Mouse (Mus musculus): ENCODE results near the gene Atg2a.
"Not testable (repeated sequence)": the region's sequence is repeated elsewhere in the genome, so short reads cannot be mapped to it uniquely, and the experiment has no call there.

The Atg2a gene

DNA sequence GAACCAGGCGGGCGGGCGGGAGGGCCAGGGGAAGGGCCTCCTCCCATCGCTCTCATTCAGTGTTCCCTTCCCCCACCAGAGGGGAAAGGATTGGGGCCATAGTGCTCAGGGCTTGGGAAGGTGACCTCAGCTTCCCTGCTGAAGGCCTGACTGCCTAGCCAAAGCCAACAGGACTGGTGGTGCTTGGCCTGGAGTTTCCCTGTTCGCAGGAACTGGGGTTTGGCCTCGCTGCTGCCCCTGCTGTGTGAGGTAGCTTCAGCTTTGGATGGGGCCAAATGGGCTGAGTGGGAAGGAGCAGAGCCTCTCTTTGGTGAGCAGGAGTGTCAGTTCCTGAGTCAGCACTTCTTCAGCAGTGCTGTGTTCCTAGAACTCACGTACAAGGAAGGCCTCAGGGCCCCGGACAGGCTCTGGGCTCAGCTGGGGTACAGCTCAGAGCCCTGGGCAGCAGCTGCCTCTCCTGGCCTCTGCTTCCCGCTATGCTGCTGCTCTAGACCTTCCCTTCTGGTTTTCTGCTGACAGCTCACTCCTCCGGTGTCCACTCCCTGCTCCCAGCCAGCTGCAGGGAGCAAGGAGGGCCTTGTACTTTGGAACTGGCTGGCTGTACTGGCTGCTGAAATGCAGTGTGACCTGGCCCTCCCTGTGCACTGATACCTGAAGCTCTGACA, 49.8 kb downstream of the Atg2a start:
- DNase-seq (ENCODE audit: inconsistent age in 2 of 2, low spot score in 1 of 2), result peak in 1 of 2 experiments; percentile 68

DNA sequence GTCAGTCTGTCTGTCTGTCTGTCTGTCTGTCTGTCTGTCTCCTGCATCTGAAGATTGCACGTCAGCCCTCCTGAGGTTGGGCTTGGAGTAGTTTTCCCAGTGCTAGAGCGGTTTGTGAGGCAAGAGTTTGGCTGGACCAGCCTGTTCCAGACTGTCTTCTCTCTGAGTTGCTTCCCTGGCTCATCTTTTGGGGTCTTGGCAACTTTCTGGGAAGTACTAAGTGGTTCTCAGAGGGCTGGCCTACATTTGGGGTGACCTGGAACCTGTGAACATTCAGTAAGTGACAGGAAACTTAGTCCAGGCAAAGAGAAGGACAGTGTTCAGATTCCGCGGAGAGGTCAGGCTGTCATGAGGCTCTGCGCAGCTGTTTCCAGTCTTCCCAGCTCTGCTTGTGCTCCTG, 50.8 kb downstream of the Atg2a start:
- peak in 1 of 2 experiments; percentile 60 for DNase-seq (ENCODE audit: inconsistent age in 2 of 2, low spot score in 1 of 2)

DNA sequence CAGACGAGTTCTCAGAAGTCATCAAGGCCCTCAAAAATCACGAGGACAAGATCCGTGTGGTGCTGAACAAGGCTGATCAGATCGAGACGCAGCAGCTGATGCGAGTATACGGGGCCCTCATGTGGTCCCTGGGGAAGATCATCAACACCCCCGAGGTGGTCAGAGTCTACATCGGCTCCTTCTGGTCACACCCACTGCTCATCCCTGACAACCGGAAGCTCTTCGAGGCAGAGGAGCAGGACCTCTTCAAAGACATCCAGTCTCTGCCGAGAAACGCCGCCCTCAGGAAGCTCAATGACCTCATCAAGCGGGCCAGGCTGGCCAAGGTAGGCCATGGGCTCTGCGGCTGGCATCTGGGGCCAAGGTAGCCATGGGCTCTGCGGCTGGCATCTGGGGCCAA, 52.8 kb downstream of the Atg2a start:
- peak in 1 of 2 experiments; percentile 38 for DNase-seq (ENCODE audit: inconsistent age in 2 of 2, low spot score in 1 of 2)

DNA sequence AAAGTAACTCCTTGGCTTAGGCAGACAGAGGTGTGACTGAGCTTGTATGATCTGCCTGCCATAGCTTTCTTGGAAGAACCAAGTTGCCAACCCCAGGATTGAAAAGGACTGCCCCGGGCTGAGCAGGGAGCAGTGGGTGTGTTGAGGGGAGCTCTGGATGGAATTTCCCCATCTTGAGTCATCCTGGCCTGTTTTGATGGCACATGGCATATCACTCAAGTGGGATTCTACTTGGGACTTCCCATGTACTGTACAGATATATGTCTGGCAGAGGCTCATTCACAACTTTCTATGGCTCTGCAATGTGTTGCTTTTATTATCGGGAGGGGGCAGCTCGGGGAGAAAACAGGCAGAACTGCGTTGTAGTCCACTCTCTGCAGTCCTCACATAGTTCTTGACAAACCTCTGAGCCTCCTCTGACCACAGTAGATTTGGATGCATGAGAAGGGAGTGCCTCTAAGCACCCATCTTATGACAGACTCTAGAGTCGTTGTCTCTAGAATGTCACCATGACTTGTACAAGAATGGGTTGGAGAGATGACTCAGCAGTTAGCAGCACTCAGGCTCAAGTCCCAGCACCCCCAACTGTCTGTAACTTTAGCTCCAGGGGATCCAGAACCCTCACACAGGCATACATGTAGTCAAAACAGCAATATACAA, 55.2 kb downstream of the Atg2a start:
- DNase-seq (ENCODE audit: inconsistent age in 2 of 2, low spot score in 1 of 2), result peak in 1 of 2 experiments; percentile 66

DNA sequence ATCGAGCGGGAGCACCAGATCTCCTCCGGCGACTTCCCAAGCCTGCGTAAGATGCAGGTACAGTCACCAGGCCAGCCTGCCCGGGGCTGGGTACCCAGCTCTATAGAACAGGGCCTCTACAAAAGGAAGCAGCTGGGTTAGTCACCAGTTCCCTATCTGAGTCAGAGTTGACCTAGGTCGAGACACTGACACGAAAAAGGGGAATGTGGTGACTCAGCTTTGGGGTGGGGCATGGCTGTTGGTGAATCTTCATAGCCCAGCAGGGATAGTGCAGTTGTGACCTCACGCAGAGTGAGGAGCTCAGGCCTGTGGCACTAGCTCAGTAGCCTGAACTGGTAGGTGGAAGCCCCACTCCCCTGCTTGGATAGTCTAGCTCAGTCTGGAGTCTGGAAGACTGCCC, 56.2 kb downstream of the Atg2a start:
- DNase-seq (ENCODE audit: inconsistent age in 2 of 2, low spot score in 1 of 2), result peak; percentile 93 to 96

DNA sequence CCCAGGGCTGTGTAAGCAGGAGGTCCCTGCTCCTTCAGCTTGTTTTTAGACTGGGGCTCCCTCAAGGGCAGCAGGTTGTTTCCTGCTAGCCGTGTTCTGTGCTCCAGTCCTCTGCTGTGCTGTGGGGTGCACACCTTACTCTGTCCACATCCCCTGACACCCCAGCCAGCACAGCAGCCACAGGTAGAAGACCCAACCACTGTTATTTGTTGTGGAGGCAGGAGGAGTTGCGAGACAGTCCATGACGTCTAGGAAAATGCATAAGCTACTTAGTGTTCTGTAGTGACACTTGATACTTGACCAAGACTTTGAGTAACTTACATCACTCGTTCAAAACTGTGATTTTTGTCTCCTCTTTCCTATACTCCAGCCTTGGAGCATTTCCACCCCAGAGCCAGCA, 57.5 kb downstream of the Atg2a start:
- peak in 1 of 2 experiments; percentile 38 for DNase-seq (ENCODE audit: inconsistent age in 2 of 2, low spot score in 1 of 2)

DNA sequence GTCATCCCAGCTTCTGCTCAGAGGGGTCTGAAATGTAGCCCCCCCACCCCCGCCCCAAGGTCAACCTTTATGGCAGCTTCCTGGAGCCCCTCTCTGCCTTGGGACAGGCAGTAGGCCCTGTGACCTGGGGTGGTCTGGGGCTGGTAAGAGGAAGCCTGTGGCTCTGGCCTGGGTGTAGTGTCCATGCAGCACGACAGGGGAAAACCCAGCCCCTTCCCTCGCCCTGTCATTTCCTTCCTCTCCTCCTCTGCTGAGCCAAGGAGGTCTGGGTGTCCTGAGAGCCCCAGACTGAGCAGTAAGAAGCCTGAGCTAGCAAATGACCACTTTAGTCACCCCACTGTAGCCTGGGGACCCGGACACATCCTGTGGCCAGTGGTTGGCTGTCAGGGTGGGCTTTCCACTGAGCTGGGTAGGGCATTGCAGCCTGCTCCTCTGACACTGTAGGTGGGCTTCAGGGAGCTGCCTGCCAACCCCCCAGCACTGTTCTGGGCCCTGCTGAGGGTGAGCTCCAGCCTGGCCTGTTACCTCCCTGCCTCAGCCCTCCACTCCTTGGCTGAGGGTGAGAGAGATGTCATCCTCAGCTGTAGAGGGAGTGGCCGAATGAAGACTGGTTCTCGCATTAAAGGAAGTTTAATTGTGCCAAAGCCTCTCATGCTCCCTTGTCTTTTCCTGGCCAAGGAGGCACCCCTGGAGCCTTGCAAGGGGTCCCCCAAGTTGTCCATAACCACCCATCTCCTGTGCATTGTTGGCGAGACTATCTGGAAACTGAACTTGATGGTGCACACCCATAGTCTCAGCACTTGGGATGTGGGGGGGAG, 58.2 kb downstream of the Atg2a start:
- peak in 1 of 2 experiments; percentile 64 for DNase-seq (ENCODE audit: inconsistent age in 2 of 2, low spot score in 1 of 2)

DNA sequence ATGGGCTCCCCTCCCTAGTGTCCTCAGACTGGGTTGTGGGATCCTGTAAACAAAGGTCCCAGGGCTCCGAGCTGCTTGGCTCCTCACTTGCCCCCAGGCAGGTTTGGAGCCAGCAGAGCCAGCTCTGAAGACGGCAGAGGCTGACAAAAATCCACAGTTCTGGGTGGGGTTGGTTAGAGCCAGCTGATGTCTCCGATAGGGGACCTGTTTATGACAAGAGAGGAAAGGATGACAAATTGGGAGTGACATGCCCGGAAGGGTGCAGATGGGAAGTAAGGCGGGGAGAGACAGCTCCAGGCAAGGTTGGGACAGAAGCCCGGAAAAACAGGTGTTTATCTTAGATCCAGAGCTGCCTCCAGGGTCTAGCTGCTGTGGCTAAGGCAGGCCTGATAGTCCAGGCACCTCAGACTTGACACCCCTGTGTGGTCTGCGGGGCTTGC, 59.0 kb downstream of the Atg2a start:
- DNase-seq (ENCODE audit: inconsistent age in 2 of 2, low spot score in 1 of 2), result peak in 1 of 2 experiments; percentile 66

DNA sequence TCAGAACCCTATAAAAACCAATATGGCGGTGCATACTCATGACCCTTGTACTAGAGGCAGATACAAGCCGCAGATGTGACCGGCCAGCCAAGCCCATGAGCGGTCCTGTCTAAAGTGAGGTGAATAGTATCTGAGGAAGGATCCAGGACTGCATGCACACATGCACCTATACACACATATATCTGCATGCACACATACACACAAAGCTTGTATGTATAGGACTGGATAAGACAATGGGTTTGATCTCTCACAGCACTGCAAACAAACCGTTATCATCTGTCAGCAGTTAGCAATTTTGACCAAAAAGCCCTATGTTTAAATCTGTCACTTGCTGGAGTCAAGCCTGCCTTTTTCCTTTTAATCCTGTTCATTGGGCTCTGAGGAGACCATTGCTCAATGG, 60.6 kb downstream of the Atg2a start:
- no peak for DNase-seq (ENCODE audit: inconsistent age in 2 of 2, low spot score in 1 of 2)

DNA sequence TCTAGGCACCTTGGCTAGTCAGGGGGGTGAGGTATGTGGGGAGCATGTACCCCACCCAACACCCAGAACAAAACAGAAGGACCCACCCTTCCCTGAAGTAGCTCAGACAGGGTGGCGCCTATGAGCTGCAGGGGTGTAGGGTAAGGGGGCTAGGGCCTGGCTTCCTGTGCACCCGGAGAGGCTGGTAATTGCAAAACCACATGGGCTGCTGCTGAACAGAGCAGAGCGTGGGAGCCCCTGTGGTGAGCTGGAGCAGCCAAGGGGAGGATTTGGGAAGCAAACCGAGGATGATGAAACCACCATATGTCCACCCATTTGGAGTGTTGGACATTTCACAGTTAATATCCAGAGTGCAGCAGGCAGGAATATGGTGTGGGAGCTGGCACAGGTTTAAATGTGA, 61.1 kb downstream of the Atg2a start:
- no peak for DNase-seq (ENCODE audit: inconsistent age in 2 of 2, low spot score in 1 of 2)

DNA sequence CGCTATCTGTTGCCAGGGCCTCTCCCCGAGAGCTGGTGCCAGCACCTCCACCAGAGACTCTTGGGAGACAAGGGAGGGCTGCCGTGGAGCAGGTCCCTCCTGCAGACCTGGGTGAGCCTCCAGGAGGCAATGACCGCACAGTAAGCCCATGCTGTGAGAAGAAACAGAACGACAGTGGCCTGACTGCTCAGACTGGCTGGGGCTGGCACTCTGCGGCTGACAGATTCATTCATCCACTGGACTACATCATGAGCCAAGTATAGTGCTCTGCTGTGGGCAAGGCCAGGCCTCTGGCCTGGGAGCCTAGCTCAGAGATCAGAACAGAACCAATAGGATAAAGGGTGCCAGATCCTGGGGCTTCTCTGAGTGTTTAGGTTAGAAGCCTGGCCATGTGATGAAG, 62.4 kb downstream of the Atg2a start:
- DNase-seq (ENCODE audit: inconsistent age in 2 of 2, low spot score in 1 of 2), result no peak

DNA sequence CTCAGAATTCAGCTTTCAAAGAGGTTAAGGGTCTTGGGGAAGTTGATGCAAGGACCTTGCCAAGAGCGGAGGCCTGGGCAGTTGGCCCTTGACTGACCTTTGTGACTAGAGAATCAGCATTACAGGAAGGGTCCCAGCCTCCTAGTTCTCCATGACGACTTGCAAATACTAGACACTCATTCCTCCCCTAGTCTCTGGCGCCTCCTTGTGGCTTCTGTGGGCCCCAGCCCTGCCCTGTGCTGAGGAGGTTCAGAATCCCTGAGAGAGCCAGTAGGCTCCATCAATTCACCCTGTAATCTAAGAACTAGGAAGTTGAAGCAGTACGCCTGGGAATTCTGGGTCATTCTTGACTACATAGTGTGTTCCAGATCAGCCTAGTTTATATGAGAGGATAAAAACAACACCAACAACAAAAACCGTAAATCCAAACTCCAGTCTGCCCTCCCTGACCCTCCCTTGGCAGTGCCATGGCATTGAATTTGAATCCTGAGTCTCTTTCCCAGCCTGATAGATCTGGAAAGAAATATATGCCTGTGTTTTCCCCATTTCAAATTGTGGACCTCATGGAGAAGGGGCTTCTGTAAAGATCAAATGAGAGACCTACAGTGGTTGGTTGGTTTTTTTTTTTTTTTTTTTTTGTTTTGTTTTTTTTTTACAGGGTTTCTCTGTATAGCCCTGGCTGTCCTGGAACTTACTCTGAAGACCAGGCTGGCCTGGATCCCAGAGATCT, 63.5 kb downstream of the Atg2a start:
- DNase-seq (ENCODE audit: inconsistent age in 2 of 2, low spot score in 1 of 2), result peak; percentile 92 to 97

DNA sequence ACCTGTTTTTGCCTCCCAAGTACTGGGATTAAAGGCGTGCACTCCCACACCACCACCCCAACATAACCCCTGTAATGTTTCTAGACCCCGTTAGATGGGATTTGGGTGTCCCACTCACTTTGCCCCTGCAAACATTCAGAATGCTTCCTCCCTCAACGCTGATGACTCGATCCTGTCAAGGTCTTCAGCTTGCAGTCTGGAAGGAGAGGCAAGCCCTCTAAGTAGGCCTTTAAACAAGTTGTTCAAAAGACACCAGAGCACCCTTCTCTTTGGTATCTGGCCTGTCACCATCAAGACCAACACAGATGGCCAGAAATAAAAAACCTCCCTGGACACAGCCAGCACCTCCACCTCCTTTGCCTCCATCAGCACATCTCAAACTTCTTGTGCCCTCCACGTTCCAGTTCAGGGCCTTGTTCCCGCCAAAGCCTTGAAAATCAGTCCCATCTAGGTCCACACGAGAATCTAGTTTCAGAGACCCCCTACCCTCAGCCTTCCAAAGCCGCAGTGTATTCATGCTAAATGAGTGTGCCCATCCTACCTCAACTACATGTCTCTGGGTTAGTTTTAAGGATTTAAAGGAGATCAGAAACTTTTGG, 64.1 kb downstream of the Atg2a start:
- peak in 1 of 2 experiments; percentile 75 for DNase-seq (ENCODE audit: inconsistent age in 2 of 2, low spot score in 1 of 2)

DNA sequence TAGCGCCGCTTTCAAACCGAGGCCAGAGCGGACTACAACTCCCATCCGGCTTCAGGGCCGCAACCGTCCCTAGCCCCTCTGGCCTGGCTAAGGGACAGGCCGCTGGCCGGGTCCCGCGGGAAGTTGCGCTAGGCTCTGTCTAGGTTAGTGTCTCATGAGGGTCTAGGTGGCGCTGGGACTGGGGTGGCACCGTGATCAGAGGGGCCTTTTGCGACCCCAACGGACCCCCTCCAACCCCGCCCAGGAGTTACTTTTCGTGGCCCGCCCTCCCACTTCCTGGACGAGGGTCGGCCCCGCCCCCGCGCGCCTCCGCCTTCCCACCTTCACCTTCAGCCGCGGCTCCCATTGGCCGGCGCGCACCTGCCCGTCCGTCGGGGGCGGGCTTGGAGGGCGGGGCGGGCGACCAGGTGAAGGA, 64.7 kb downstream of the Atg2a start, which contains the start of gene Cdc42bpg:
Cdc42bpg (plus strand) TSS at position 320 of the 415 bp plus-strand sequence.
- peak; percentile 93 to 97 for DNase-seq (ENCODE audit: inconsistent age in 2 of 2, low spot score in 1 of 2)

DNA sequence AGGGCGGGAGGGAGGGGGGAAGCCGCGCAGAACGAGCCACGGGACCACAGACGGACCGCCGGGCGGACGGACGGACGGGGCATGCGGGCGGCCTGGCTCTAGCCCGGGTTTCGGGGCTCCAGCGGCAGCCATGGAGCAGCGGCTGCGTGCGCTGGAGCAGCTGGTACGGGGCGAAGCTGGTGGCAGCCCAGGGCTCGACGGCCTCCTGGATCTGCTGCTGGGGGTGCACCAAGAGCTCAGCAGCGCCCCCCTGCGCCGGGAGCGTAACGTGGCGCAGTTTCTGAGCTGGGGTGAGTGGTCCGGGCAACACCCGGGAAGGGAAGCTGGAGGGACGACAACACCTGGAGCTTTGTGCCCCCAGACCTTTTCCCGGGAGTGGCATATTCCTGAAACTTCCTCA, 65.1 kb downstream of the Atg2a start:
- DNase-seq (ENCODE audit: inconsistent age in 2 of 2, low spot score in 1 of 2), result peak; percentile 85 to 90

DNA sequence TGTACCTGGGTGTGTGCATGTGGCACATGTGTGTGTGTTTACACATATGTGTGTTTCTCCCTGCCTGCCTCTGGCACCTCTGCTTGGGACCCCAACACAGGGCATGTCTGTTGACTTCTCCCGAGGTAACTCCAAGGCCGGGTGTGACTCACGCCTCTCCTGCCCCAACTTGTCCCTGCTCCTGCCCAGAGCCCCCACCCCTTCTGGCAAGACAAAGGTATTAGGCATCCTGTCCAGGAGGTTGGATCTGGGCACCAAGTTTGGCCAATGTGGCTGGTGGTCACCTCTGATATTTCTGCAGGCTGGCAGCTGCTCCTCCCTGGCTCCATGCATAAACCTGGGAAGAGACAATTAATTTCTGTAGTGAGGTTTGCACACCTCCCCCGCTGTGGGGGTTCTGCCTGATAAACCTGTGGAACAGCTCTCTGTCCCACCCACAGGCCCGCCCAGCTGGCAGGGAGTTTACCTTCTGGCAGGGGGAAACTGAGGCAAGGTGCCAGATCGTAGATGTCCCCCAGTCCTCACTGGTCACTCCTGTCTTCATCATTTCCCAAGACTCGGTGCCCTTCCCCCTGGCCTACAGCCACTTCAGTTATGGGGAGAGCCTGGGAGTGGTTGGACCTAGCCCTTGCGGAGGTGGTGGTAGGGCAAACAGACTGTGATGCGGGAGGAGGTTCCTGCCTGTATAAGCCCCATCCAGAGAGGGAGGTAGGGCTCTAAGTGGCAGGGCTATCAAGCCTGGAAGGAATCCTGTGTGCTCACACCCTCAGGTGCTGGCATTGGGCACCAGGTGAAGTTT, 66.5 kb downstream of the Atg2a start:
- peak; percentile 75 to 80 for DNase-seq (ENCODE audit: inconsistent age in 2 of 2, low spot score in 1 of 2)

DNA sequence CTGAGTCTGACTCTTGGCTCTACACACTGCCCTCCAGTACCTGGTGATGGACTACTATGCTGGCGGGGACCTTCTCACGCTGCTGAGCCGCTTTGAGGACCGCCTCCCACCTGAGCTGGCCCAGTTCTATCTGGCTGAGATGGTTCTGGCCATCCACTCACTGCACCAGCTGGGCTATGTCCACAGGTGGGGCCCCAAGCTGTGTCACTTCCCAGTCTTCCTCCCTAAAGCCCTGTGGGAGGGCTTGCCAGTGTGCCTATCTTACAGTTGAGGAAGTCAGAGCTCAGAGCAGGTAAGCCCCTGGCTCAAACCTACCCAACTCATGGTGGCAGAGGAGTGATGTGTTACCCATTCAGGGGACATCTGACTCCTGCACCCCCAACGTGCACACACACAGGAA, 68.7 kb downstream of the Atg2a start:
- DNase-seq (ENCODE audit: inconsistent age in 2 of 2, low spot score in 1 of 2), result no peak

DNA sequence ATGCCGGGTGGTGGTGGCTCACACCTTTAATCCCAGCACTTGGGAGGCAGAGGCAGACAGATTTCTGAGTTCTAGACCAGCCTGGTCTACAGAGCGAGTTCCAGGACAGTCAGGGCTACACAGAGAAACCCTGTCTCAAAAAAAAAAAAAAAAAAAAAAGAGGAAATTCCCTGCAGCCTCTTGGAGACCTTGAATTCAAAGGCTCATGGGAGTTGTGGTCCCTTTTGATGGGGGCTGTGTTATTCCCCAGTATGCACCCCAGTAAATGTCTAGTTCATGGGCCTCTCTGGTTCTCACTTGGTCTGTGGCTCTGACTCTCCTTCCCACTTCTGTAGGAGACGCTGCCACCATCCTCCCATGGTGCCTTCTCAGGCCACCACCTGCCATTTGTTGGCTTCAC, 70.3 kb downstream of the Atg2a start:
- not testable (repeated sequence) for DNase-seq (ENCODE audit: inconsistent age in 2 of 2, low spot score in 1 of 2)

All from adrenal gland, adult (tissue).